Mouse (Mus musculus) ovary, postnatal 14 days (tissue): Measurements from ENCODE around the gene Lrig3.
A peak's percentile ranks its signal among the peaks of the same experiment; 100 is the strongest.

Experiments
- DNase-seq: peaks from one replicate; pipeline ENCODE4 v3.0.0; 2022; ENCODE audit warnings: low spot score

Lrig3 gene

DNA sequence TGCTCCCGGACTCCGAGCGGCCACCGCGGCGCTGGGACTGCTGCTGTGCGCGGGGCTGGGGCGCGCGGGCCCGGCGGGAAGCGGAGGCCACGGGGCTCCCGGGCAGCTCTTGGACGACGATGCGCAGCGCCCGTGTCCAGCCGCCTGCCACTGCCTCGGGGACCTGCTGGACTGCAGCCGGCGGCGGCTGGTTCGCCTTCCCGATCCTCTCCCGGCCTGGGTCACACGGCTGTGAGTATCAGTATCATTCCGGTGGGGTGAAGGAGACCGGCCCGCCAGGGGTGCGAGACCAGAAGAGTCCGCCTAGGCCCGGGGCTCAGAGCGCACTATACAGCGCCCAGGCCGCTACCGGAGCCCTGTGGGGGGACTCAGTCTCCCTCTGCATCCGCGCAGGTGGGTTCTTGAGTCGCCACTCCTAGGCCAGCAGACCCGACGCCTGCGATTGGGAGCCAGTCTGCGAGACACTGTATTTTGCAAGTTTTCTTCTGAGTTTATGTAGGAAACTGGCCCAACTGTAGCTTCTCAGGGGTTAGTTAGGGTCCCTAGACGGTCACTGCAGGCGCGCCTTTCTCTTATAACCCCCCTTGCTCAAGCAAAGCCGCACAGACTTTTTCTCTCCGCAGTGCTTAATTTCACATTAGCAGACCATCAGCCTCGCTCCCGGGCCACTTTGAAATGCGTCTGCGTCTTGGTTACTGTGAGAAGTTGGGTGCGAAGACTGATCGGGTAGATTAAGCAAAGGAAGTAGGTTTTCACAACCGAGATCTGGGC is 698 bp downstream of the Lrig3 start:
- DNase-seq = peak; percentile 35

DNA sequence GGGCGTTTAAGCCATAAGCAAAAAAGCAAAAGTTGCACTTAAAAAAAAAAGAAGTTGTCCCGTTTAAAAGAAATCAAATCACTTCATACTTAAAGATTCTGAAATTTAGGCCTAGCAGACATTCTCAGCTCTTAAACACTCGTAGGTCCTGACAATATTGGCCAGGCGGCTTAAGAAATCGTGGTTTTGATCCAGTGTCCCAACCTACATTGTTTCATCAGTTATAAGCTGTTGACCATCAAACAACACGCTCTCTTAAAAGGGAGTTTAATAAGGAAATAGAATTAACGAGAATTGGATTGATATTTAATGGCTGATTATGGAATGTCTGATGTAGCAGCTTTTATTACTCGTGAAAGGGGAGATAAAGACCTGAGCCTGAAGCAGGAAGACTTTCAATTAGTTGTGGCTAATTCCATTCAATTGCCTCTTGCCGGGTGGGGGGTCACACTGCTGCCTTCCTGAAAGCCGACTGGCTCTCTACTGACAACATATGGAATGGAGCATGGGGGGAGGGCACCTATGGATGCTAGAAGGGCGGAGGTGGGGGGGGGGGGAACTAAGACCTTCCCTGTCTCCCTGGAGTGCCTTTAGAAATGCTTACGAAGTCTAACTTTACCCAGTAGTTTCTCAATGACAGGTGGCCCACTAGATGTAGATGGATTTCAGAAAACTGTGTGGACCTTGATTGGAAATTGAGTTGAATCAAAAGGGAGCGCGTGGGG is 1.6 kb downstream of the Lrig3 start:
- DNase-seq = no peak

DNA sequence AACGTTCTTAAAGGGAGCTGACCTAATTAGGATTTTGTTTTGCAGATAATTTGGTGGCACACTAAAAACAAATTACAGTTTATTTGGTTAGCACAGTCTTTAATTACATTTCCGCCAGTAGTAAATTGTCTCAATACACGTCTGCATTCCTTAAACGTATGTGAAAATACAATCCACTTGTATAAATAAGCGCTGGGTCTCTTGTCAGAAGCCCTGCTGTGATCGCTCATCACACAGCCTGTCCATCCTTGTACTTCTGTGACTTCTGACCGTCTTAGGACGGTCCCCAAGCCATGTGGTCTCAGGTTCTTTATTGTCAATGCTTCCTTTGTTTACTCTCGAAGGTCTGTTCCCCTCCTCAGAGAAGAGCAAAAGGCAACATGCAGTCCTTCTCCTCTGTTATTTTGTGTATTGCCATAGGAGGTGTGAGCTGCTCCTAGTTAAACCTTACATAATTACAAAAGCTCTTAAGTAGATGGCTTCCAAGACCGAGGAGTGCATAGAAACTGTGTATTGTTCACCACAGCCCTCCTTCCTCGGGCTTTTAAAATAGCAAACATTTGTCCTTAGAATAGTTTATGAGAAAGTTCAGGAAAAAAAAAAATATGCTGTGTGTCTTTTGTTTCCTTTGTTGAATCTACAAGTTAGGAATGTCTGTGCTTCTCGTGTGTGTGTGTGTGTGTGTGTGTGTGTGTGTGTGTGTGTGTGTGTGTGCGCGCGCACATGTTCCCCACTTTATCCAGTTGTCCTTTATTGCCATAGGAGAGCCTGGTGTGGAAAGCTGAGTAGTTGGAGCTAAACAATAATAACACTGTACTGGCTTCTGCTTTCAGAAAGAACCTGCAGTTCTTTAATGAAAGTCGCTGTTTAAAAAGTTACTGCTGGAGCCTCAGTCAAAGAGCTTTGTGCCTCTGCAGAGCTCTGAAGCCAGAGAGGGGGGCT is 2.5 kb downstream of the Lrig3 start:
- DNase-seq = no peak

DNA sequence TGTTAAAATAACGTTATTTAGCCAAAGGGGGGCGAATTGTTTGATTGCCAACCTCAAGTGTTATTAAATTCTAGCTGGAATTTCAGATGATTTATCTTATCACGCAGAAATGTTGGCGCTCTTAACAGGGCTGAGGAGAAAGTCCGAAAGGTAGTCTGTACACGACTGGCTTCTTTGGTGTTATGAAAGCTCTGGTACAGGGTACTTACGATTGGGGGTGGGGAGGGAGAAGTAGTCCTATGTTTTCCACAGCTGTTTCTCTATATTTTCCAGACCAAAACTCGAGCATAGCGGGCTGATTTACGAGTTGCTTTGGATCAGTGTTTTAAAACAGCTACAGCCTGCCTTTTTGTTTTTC is 3.1 kb downstream of the Lrig3 start:
- no peak for DNase-seq

DNA sequence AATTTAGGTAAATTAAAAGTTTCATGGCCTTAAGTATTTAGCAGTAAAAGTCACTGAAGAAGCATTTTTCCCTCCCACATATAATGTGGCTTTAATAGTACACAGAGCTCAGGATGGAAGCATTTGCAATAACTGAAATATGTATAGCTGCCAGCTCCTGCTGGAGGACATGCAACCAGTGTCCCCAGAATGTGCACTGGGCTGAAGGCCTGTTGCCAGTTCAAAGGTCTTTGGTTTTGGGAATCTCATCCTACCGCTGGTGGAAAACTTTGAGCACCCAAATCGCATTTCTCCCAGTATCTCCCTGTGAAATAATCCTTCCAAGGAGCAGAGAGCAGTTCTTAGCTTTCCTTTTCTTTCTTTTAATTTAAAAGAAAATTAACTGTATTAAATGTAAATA is 4.1 kb downstream of the Lrig3 start:
- no peak for DNase-seq

DNA sequence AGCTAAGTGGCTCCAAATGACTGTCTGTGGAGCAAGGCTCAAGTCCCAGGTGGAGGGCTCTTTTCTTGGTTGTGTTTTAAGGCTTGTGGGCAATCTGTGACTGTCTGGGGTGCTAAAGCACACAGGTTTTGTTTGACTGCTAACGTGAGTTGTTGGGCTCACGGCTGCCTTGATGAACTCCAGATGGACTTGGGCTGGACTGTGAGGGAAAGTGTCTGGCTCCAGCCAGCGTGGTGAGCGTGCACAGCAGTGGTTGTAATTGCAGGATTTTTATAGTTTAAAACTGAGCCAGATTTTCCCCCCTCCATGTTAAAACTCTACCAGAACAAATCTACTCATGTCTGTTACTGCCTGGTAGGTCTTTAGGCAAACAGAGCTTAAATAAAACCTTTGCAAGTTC is 4.5 kb downstream of the Lrig3 start:
- DNase-seq = no peak

DNA sequence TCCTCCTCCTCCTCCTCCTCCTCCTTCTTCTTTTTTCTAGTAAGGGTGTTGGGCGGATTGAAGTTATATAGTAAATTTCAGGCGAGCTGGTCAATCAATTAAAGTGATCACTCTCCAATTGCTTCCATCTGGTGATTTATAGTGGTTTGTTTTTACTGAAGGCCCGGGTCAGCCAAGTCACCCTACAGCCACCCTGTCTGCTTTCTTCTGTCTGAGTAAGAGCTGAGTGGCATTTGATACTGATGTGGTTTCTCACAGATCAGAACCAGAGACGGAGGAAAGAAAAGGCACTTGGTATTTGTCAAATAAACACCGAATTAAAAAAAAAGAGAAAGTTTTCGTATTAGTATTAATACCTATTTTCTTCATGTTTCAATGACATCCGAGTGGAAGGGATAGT is 7.8 kb downstream of the Lrig3 start:
- no peak for DNase-seq

DNA sequence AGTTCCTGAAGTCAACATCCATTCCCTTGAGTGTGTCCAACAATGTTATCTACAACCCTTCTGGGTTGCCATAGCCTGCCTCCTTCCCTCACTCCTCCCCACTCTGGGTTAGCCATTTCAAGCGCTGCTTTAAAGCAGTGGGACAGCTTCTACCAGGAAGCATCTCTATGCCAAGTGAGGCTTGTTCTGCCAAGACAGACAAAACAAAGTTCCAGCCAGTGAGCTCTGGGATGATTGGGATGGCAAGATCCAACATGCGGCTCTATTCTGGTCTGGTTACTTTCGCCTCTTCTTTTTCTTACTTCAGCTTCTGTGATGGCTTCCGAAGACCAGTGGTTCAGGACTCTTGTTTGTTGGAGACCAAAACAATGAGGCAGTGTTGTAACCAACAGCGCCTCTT is 16.0 kb downstream of the Lrig3 start:
- DNase-seq = no peak

DNA sequence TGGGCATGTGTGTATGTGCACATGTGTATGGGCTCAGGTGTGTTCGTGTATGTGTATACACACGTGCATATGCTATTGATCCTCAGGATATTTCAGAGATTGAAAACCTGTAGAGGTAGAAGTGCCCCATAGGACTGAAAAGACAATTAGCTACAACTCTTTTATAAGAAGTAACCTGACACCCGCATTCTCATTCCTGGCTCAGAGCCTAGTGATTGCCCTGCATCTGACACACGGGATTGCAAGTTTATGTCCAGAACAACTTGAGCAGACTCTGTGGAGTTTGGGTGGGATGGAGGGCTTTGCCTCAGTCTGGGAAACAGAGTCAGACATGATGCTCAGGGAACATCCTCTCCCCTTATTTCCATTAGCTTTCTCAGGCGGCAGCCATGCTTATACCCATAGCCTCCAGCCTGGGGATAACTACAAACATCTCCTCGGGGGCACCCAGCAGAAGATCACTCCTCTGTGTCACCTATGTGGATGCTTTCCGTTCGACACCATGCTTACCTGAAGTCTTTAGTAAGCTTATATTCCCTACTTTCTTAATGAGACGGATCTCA is 18.6 kb downstream of the Lrig3 start:
- no peak for DNase-seq

DNA sequence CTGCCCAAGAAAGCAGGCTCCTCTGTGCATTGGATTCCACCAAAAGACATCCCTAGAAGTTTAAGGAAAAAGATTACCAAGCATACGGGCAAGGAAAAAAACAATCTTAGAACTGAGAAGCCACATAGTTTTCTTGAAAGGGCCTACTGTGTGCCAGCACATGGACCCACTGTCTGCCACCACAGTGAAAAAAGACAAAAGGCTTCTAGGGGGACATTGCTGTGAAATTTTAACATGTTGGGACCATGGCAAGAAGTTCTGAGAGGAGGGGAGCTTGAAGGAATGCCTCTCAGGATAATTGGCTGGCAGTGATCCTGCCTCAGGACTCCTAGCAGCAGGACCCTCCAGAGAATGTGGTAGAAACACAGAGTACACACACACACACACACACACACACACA is 19.8 kb downstream of the Lrig3 start:
- DNase-seq = no peak

DNA sequence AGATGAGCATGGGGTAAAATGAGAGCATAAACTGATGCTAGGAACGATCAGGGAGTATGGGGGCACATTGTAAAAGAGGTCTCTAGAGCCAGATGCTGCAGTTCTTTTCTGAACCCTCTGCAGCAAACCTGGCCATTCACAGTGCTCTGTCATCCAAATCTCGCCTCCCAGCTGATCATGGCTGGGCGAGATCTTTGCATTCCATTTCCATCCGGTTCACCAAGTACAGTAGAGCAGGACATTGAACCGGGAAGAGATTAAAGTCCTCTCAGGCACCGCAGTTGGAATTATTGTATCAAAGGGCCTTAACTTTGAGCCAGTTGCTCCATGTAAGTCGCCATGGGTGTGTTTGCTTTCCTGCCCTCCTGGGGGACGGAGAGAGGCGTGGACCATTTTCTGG is 20.5 kb downstream of the Lrig3 start:
- no peak for DNase-seq

DNA sequence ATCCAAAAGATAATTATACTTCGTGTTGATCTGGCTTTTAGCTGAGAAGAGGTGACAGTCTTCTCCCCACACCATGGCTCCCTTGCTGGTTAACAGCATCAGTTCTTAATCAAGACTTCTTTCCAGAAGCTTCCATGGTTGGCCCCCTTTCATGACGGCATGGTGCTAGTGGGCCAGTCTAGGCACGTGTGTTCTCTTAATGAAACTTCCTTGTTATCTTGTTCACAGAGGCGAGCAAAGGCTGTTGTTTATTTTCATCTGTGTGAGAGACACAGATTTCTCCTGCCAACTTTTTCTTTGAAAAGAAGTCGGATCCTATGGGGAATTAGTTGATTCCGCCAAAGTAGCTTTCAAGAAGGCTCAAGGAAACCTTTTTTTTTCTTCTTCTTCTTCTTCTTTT is 21.3 kb downstream of the Lrig3 start:
- no peak for DNase-seq

DNA sequence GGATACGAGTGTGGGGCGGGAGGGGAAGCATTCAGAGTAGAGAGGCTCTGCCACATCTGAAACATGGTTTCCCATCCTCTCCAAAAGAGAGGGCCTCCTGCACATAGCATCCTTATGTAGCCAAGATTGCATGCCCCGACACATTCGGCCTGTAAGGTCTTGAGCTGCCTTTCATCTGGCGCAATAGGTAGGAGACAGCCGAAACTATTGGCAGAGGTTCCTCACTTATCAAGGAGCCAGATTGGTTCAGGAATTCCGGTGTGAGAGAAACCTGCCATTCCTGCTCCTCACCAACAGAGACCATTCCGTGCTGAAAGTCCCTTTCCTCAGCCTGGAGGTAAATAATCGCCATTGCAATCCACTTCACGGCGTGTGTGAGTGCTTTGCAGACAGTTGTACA is 22.1 kb downstream of the Lrig3 start:
- no peak for DNase-seq

DNA sequence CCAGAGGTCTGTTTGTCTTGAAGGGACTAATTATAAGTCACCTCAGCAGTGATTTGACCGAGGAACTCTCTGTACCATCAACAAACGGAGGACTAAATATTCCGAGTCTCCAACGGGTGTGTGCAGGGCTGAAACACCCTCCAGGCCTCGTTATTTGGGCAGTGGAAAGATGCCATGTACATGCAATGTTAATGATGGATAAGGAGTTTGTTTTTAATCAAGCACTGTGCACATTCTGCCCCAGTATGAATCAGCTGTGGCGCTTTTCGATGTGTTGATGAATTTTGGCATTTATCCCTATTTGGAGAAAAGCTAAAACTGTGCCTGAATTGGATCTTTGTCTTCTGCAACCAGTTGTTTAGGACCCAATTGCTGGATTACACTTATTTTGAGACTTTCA is 23.9 kb downstream of the Lrig3 start:
- DNase-seq = no peak

DNA sequence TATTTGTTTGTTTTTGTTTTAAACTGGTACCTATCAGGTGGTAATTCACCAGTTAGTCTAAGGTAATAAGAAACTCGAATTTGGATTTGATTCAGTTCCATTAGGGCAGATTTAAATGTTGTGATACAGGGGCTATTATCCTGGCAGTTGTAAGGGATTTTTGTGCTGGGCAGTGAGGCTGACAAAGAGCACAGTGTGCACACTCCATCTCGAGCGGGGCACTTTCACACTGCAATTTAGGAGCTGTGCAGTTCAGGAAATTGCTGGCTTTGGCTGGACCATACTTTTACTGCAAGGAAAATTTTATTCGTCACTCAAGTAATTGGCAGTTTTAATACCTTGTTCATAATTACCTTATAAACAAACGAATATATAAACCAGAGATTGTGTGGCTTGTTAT is 24.4 kb downstream of the Lrig3 start:
- no peak for DNase-seq

DNA sequence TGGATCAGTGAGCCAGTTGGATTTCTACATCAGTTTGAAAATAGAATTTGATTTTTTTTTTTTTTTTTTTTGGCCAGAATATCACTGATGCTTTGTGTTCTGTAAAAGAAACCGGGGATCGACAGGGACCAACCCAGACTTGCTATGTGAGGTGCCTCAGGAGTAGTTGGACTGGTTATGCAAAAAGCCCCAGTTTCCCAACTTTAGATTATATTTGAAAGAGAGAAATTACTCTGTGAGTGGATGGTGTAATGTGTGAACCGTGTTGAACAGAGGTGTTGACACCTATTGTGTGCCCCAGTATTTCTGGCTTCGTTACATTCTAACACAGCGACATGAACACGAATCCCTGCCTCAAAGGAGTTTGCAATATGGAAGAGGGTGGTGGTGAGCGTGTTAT is 25.9 kb downstream of the Lrig3 start:
- DNase-seq = no peak

DNA sequence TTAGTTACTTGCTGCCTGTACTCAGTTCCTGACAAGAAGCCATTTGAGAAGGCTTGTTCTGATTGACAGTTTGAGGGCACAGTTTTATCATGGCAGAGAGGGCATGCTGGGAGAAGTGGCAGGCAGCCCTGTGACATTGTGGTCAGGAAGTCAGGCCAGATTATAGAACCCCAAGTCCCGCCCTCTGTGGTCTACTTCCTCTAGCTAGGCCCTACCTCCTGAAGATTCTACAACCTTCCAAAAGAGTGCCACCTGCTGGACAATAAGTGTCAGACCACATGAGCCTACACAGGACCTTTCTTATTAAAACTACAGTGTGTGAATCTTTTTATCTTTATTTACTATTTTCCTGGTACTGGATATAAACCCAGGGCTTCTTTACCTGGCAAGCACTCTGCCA is 28.9 kb downstream of the Lrig3 start:
- peak; percentile 22 for DNase-seq

DNA sequence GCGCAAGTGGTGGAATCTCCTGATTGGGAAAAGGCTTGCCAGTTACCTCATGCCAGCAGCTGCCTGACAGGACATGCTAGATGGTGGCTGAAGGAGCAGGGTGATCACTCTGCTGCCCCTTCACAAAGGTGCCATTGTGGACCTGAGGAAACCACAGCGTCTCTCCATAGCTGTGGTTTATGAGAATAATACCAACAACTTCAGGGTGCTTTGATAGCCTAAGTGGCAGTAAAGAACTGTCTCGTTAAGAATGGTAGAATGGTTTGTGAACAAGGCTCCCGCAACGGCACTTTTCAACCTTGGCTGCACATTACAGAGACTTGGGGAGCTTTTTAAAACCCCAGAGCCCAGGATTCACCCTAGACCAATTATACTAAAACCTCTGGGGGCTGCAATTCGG is 29.7 kb downstream of the Lrig3 start:
- DNase-seq = no peak

DNA sequence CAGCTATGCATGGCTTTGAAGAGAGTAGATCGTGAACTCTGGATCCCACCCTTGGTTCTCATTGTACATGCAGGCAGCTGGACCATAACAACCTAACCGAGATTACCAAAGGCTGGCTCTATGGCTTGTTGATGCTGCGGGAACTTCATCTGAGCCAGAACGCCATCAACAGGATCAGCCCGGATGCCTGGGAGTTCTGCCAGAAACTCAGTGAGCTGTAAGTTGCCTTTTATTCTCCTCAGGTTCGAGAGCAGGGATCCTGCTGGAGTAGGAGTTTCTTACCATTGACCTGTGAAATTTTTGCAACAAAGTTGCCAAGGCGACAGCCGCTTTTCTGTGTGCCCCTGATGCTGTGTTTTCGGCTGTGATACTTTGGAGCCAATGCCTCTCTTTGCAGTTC is 31.0 kb downstream of the Lrig3 start:
- DNase-seq = no peak

DNA sequence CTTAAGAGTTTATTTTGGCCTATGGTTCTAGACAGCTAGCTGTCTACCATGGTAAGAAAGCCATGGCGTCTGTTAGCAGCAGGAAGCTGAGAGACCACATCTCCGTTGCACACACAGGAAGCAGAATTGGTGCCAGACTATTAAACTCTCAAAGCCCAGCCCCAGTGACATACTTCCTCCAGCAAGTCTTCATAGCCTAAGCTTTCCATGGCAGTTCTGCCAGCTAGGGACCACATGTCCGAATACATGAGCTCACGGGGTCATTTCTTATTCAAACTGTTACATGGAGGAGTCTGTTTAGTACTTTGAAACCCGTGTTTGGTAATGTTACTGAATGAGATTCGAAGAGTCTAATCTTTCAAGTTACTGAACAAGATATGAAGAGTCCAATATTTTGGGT is 33.6 kb downstream of the Lrig3 start:
- DNase-seq = no peak

DNA sequence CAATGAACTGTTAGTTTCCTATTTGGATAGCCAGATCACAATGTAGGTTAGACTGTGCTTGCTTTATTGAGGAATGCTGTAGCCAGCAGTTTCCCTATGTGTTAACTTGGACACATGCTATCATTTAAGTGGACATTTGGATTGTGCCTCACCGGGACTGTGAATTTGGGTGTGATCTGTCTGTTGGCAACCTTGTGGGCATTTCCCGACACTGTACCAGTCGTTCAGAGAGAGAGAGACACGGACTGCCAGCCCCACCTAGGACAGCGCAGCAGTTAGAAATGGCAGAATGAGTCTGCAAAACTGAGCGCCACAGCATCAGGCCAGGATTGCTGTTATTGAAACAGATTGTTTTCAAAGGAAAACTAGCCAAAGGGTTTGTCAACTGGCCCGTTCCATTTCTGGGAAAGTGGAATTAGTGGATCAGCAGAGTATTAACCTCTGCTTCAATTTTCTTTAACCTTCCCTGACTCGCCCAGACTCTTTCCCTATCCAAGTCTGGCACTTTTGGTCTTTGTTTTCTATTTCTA is 35.0 kb downstream of the Lrig3 start:
- no peak for DNase-seq

DNA sequence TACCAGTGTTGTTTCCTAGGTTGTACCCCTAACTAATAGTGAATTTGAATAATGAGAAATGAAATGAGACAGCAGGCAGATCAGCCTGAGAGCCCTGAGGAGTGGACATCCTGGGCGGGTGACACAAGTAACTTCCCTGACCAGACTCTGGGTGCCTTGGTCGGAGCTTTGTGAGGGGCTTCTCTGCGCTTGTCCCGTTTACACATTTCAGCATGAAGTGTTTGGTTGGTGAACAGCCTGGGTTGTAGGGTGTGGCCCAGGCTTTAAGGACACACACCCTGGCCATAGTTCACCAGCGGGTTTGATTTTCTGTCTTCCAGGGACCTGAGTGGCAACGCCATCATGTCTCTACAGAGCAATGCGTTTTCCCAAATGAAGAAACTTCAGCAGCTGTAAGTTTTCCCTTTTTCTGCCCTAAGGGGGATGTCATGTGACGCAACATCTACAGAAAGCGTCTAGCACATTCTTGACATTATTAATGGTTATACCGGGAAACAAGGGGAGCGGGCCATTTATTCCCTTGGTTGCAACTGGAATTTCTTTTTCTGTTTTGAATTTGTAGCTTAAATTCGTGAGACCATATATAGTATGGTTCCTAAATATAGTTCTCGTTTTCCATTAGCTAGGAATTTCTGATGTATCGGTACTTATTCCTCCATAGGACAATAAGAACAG is 36.2 kb downstream of the Lrig3 start:
- no peak for DNase-seq
